Mouse (Mus musculus): Measurements from ENCODE around the gene Foxa1. TPM values are rescaled to one million over a fixed set of nuclear protein-coding genes. Genes with fewer than 3 reads are reported as not detected.

The Foxa1 gene
- polyA plus RNA-seq, 2 experiments from 2014 or later = not detected

Other genes starting within 250 kb of the Foxa1 start
- gene Ttc6, start 17.2 kb upstream of the Foxa1 start, polyA plus RNA-seq (2017; shearing (Covaris generic)) = under 1 TPM in 1 of 2 experiments, not detected in 1; 0.09 TPM

Measured in activated CD4-positive, CD25-positive, alpha-beta regulatory T cell, adult 4 months (primary cell).